Mouse (Mus musculus) embryonic stem cell, embryonic (primary cell): ENCODE data around the gene Clptm1l.

Experiments used
- CTCF ChIA-PET, 4 experiments: fragments of 300-600 bp in 2 of 4; fragments of 350-600 bp in 2 of 4; sonication (Branson Sonifier 250); formaldehyde crosslinking; loops; one replicate each; lab custom pipeline; 2022; ENCODE audit warnings: inconsistent platforms in 2 of 4; lab: Charles Lee
- POLR2A ChIA-PET, 4 experiments: fragments of 300-600 bp in 2 of 4; fragments of 350-600 bp in 2 of 4; sonication (Branson Sonifier 250); formaldehyde crosslinking; loops; one replicate each; lab custom pipeline; 2022; ENCODE audit warnings: antibody characterized with exemption in 4 of 4, inconsistent platforms in 1 of 4; lab: Charles Lee

Clptm1l gene

GRCm38 (mm10) chr13:73641296-73641695 lies 37.5 kb downstream of the Clptm1l start:
- POLR2A ChIA-PET = interaction anchor here in 1 of 4 experiments (1.1 kb wide), 1 partner anchor 11 kb away, joined by 3 read pairs; no protein-coding TSS in a partner anchor
- CTCF ChIA-PET = no interaction called here

- POLR2A ChIA-PET = interaction anchor here in 2 of 4 experiments (0.6 to 1.2 kb wide), 5 partner anchors 19 to 487 kb away, joined by 3 to 6 read pairs (median 4); partner anchors contain the start of gene Tert (in 2 of the 2)
Measured at GRCm38 (mm10) chr13:73646397-73647087, 42.7 kb downstream of the Clptm1l start.

DNA sequence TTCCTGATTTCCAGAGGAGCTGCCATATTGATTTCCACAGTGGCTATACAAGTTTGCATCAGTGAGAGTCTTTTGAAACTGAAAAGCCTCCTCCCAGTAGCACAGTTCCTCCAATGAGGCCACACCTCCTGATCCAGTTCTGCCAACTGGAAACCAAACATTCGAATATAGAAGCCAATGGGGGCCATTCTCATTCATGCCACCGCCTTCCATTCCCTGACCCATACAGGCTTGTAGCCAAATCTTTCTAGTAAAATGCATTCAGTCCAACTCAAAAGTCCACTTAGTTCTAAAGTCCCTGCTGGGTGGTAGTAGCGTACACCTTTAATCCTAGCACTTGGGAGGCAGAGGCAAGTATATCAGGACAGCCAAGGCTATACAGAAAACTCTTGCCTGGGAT lies 49.5 kb downstream of the Clptm1l start:
- ChIA-PET CTCF (interaction anchor here in 2 of 4 experiments (0.6 to 1.5 kb wide), 4 partner anchors 39 to 342 kb away, joined by 3 to 6 read pairs (median 4); no protein-coding TSS in a partner anchor), POLR2A (interaction anchor here in 1 of 4 experiments (1.2 kb wide), 1 partner anchor 159 kb away, joined by 3 read pairs; no protein-coding TSS in a partner anchor)

More at GRCm38 (mm10) chr13:73646397-73647087, 42.7 kb downstream of the Clptm1l start:
- CTCF ChIA-PET = interaction anchor here (0.6 to 5.1 kb wide), 38 partner anchors 10 to 654 kb away, joined by 3 to 34 read pairs (median 5); partner anchors contain the start of genes Tert (in 3 of the 4) and Cep72 (in 1 of the 4)

- ChIA-PET CTCF (interaction anchor here in 2 of 4 experiments (0.5 to 0.7 kb wide), 2 partner anchors 61 to 878 kb away, joined by 3 to 4 read pairs; no protein-coding TSS in a partner anchor), POLR2A (no interaction called here)
Measured at GRCm38 (mm10) chr13:73654976-73655375, 51.2 kb downstream of the Clptm1l start.

- ChIA-PET CTCF (interaction anchor here in 2 of 4 experiments (0.9 to 1.6 kb wide), 5 partner anchors 12 to 33 kb away, joined by 3 to 10 read pairs (median 6); partner anchors contain the start of gene Tert (in 1 of the 2)), POLR2A (interaction anchor here in 2 of 4 experiments (0.8 to 1.3 kb wide), 2 partner anchors 10 to 279 kb away, joined by 3 to 4 read pairs; partner anchors contain the start of genes Brd9 (in 1 of the 2) and Trip13 (in 1 of the 2))
Measured at GRCm38 (mm10) chr13:73658953-73659352, 55.1 kb downstream of the Clptm1l start.

DNA sequence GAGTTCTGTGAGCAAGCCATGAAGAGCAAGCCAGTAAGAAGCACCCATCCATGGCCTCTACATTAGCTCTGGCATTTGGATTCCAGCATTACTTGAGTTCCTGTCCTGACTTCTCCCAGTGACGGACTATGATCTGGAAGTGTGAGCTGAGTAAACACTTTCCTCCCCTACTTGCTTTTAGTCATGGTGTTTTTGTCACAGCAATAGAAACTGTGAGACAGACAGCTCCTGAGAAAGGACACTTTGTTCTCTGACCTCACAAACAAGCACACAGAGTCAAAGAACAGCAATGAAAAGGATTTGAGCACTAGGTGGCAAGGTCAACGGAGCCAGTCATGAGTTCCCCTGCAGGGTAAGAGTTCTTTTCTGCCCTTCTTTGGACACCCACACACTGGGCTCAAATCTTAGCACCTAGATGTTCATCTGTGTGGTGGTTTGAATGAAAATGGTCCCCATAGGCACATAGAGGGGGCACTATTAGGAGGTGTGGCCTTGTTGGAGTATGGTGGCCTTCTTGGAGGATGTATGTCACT lies 56.4 kb downstream of the Clptm1l start:
- CTCF ChIA-PET = interaction anchor here in 1 of 4 experiments (0.5 to 1.3 kb wide), 2 partner anchors 13 to 40 kb away, joined by 4 to 6 read pairs; no protein-coding TSS in a partner anchor
- POLR2A ChIA-PET = interaction anchor here in 2 of 4 experiments (0.6 to 1.1 kb wide), 4 partner anchors 33 to 317 kb away, joined by 3 read pairs; no protein-coding TSS in a partner anchor
